Mouse (Mus musculus) urinary bladder, postnatal 25 days (tissue): ENCODE results near the gene Slc35f1.
"Not testable (repeated sequence)": the region's sequence is repeated elsewhere in the genome, so short reads cannot be mapped to it uniquely, and the experiment has no call there.

Experiments
- DNase-seq: peaks from one replicate; pipeline ENCODE4 v3.0.0; 2022; ENCODE audit warnings: low spot score

Slc35f1 gene

GRCm38 (mm10) chr10:52787075-52787474 is 96.7 kb downstream of the Slc35f1 start:
- DNase-seq: no peak

- DNase-seq: no peak
These were observed 101.2 kb downstream of the Slc35f1 start for GRCm38 (mm10) chr10:52791560-52791959.

GRCm38 (mm10) chr10:52797454-52797853 is 107.1 kb downstream of the Slc35f1 start:
- DNase-seq: no peak

- no peak for DNase-seq
These were observed 117.5 kb downstream of the Slc35f1 start for GRCm38 (mm10) chr10:52807808-52808207.

GRCm38 (mm10) chr10:52812861-52813260 is 122.5 kb downstream of the Slc35f1 start:
- no peak for DNase-seq

GRCm38 (mm10) chr10:52814358-52814757 is 124.0 kb downstream of the Slc35f1 start:
- no peak for DNase-seq

- no peak for DNase-seq
These were observed 129.3 kb downstream of the Slc35f1 start for GRCm38 (mm10) chr10:52819661-52820060.

GRCm38 (mm10) chr10:52822909-52823308 is 132.6 kb downstream of the Slc35f1 start:
- no peak for DNase-seq

GRCm38 (mm10) chr10:52825746-52826145 is 135.4 kb downstream of the Slc35f1 start:
- DNase-seq: no peak

- DNase-seq: no peak
These were observed 150.5 kb downstream of the Slc35f1 start for GRCm38 (mm10) chr10:52840819-52841218.

- DNase-seq: no peak
These were observed 161.7 kb downstream of the Slc35f1 start for GRCm38 (mm10) chr10:52851994-52852393.

GRCm38 (mm10) chr10:52860851-52861250 is 170.5 kb downstream of the Slc35f1 start:
- no peak for DNase-seq

GRCm38 (mm10) chr10:52864936-52865335 is 174.6 kb downstream of the Slc35f1 start:
- DNase-seq: no peak

GRCm38 (mm10) chr10:52871110-52871509 is 180.8 kb downstream of the Slc35f1 start:
- DNase-seq: no peak

GRCm38 (mm10) chr10:52874133-52874532 is 183.8 kb downstream of the Slc35f1 start:
- no peak for DNase-seq

GRCm38 (mm10) chr10:52874712-52875111 is 184.4 kb downstream of the Slc35f1 start:
- no peak for DNase-seq

GRCm38 (mm10) chr10:52877263-52878021 is 187.1 kb downstream of the Slc35f1 start:
- DNase-seq: no peak

GRCm38 (mm10) chr10:52878093-52878801 is 187.9 kb downstream of the Slc35f1 start:
- DNase-seq: no peak

- DNase-seq: not testable (repeated sequence)
These were observed 206.4 kb downstream of the Slc35f1 start for GRCm38 (mm10) chr10:52896724-52897123.

GRCm38 (mm10) chr10:52904914-52905313 is 214.6 kb downstream of the Slc35f1 start:
- no peak for DNase-seq

GRCm38 (mm10) chr10:52911762-52912161 is 221.4 kb downstream of the Slc35f1 start:
- no peak for DNase-seq

- DNase-seq: no peak
These were observed 228.4 kb downstream of the Slc35f1 start for GRCm38 (mm10) chr10:52918715-52919114.

GRCm38 (mm10) chr10:52923143-52923542 is 232.8 kb downstream of the Slc35f1 start:
- no peak for DNase-seq
